Mouse (Mus musculus) lung, adult 2 months (tissue): ENCODE measurements around the gene Fgf15. TPM values are rescaled to one million over a fixed set of nuclear protein-coding genes. Genes with fewer than 3 reads are reported as not detected.
"Not testable (repeated sequence)": the region's sequence is repeated elsewhere in the genome, so short reads cannot be mapped to it uniquely, and the experiment has no call there.

Source experiments
- DNase-seq: peaks from one replicate; pipeline ENCODE4 v3.0.0; 2022
- H3K4me1 ChIP-seq: fragments of 200-500 bp; 2 replicates; pipeline ENCODE4 v1.6.1; 2011; ENCODE audit warnings: low read length; ENCODE audit not compliant: control insufficient read depth, insufficient read depth
- H3K4me3 ChIP-seq: fragments of 200-500 bp; replicated peaks from 2 replicates; pipeline ENCODE3; 2011; ENCODE audit warnings: low read depth, mild to moderate bottlenecking, control low read depth, low read length; ENCODE audit errors: extremely low read depth
- CTCF ChIP-seq: fragments of 200-500 bp; IDR thresholded peaks from 2 replicates; pipeline ENCODE4 v1.5.1; 2011; ENCODE audit warnings: mild to moderate bottlenecking, low read length, control low read depth; ENCODE audit not compliant: insufficient read depth
- POLR2A ChIP-seq: fragments of 200-500 bp; IDR thresholded peaks from 2 replicates; pipeline ENCODE4 v1.6.1; 2011; ENCODE audit warnings: low read depth, mild to moderate bottlenecking, control low read depth, low read length, borderline replicate concordance; ENCODE audit errors: extremely low read depth
- WGBS: fragments of 180-500 bp; shearing (Covaris S2); methylation state at CpG from one replicate; pipeline ENCODE4 v1.1.7; 2018; 5-methylcytosine and 5-hydroxymethylcytosine counted together
- polyA plus RNA-seq: library from polyadenylated mRNA; depleted of rRNA; stranded (reverse); fragments of >200 nt; gene quantifications from 2 replicates; pipeline ENCODE4 v1.2.3, GENCODE M21; 2012

Fgf15 gene
- polyA plus RNA-seq, 1 experiment = not detected

DNA sequence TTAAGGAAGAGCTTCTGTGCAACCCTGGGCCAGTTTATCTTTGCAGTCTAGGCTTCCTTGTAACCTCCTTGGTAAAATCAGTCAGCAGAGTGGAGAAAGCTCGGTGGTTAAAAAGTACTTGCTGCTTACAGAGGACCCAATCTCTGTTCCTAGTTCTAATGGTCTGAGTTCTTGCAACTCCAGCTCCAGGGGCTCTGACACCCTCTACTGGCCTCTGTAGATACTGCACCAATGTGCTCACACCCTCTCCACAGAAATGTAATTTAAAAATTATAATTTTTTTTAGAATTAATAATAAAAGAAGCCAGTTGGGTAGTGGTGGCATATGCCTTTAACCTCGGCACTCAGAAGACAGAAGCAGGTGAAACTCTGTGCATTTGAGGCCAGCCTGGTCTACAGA lies 8.7 kb upstream of the Fgf15 start:
- TF ChIP-seq POLR2A = no peak
- TF ChIP-seq CTCF = no peak
- H3K4me3 ChIP-seq = no peak overlapping the region
- DNase-seq = no peak
- 82% methylated on average over 2 of the region's 2 CpGs for WGBS
- H3K4me1 ChIP-seq = no peaks in the 10 kb centered on the region

DNA sequence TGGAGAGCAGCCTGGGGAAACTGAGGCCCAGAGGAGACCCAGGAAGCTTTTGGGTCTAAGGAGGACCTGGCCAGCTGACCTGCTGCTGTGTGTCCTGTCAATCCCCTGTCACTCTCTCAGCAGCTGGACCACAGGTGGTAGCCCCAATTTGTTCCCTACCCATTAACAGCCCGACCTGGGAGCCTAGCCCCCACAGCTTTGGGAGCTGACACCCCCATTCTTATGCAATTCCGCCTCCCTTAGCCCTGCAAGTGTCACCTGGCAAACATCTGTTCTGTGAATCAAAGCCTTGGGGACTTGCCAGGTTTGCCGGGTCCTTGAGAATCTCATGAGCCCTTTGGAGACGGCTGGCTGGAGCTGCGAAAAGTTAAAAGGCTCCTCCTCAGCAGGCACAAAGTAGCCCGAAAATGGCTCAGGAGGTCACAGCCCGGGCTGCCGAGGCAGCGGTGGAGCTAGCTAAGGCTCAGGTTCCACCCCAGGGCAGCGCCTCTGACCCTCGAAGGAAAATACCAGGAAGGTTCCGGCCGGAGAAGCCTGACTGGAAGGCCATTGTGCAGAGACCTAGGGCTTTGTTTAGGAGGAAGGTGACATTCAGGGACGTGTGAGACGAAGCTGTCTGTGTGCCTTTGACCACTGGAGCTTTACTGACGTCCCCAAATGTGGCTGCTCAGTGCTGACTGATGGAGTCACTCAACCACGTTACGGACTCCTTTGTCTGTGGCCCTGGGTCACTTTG lies 7.6 kb upstream of the Fgf15 start:
- WGBS = 11% methylated on average over 18 of the region's 18 CpGs
- DNase-seq = peak; percentile 25

DNA sequence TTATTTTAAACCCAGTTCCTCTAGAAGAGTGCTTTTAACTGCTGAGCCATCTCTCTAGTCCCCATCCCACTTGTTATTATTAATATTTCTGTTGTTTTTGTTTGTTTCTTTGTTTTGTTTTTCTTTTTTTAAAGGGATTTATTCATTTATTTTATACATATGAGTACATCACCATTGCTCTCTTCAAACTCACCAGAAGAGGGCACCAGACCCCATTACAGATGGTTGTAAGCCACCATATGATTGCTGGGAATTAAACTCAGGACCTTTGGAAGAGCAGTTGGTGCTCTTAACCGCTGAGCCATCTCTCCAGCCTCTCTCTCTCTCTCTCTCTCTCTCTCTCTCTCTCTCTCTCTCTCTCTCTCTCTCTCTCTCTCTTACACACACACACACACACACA lies 5.7 kb upstream of the Fgf15 start:
- not testable (repeated sequence) for DNase-seq, H3K4me3 ChIP-seq, H3K4me1 ChIP-seq
- WGBS = 92% methylated on average over 1 of the region's 1 CpGs

More for the DNA sequence above, 7.6 kb upstream of the Fgf15 start:
- TF ChIP-seq CTCF (no peak), POLR2A (no peak)
- Histone ChIP-seq H3K4me3 (no peak overlapping the region), H3K4me1 (no peaks in the 10 kb centered on the region)

DNA sequence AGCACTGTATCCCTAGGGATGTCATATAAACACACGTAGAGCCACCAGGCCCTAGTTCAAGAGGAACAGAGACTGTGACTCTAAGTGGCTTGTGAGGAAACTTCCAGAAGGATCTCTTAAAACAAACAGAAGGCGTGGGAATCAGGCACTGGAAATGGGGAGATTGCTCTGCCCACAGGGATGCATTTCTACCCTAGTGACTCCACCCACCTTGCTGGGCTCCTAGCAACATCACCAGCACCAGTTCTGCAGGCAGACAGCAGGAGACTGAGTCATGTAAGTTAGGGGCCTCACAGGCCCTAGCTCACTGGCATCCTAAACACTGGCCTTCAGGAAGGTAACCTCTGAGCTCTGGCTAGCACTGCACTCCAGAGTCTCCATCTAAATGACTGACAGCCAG lies 4.5 kb upstream of the Fgf15 start:
- Histone ChIP-seq H3K4me1 (peaks cover 5% of the 10 kb centered on the region), H3K4me3 (no peak overlapping the region)
- 70% methylated on average over 2 of the region's 2 CpGs for WGBS
- TF ChIP-seq CTCF (no peak), POLR2A (no peak)
- no peak for DNase-seq

DNA sequence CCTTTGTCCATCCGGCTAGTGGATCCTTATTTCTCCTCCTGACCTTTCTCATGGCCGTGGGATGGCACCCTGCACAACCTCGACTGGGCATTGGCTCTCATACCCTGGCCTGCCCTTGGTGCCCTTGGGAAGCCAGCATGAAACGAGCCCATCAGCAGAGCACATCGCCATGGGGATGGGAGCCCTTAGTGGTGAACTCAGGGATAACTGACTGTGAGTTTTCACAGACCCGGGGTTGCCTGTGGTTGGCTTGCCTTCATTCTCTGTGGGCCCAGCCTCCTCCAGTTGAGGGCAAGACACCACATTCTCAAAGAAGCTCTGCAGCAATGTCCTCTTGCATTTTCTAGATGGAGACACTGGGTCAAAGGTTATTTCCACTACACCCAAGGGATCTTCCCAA lies 4.0 kb upstream of the Fgf15 start:
- Histone ChIP-seq H3K4me1 (peaks cover 6% of the 10 kb centered on the region), H3K4me3 (no peak overlapping the region)
- no peak for DNase-seq
- no peak for TF ChIP-seq CTCF
- TF ChIP-seq POLR2A = no peak
- 47% methylated on average over 6 of the region's 6 CpGs for WGBS

DNA sequence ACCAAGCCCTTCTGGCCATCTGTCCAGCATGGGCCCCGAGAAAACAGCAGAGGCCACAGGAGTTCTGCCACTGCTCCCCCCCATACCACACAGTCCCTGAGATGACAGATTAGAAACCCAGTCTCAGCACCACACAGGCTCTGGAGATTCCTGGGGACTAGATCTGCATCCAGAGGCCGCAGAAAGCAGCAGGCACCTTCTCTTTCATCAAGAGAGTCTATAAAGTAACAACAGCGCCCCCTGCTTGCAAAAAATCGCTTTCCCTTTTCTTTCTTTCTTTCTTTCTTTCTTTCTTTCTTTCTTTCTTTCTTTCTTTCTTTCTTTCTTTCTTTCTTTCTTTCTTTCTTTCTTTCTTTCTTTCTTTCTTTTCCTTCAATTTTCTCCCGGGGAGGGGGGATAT lies 2.1 kb upstream of the Fgf15 start:
- no peak overlapping the region for H3K4me3 ChIP-seq
- peaks cover 6% of the 10 kb centered on the region for H3K4me1 ChIP-seq
- peak; percentile 16 for DNase-seq
- TF ChIP-seq POLR2A (no peak), CTCF (no peak)
- WGBS = 8% methylated on average over 5 of the region's 5 CpGs

DNA sequence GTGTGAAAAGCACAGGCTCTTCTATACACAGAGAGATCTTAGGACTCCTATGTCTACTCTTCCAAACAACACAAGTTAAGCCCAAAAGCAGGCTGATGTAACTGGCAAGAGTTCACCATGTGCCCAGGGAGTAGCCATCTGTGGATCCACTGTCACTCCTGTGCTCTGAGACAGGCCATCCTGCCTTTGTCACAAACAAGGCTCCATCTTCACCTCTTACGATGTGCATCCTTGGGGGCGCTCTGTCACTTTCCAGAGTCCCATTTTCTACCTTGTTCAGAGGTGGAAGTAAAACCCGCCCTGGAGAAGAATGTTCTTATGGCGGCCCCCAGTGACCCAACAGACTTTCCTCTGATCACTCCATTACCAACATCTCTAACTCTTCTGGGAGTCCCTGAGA lies 1.6 kb upstream of the Fgf15 start:
- 10% methylated on average over 4 of the region's 4 CpGs for WGBS
- DNase-seq = no peak
- Histone ChIP-seq H3K4me1 (peaks cover 6% of the 10 kb centered on the region), H3K4me3 (no peak overlapping the region)
- no peak for TF ChIP-seq POLR2A
- no peak for TF ChIP-seq CTCF

DNA sequence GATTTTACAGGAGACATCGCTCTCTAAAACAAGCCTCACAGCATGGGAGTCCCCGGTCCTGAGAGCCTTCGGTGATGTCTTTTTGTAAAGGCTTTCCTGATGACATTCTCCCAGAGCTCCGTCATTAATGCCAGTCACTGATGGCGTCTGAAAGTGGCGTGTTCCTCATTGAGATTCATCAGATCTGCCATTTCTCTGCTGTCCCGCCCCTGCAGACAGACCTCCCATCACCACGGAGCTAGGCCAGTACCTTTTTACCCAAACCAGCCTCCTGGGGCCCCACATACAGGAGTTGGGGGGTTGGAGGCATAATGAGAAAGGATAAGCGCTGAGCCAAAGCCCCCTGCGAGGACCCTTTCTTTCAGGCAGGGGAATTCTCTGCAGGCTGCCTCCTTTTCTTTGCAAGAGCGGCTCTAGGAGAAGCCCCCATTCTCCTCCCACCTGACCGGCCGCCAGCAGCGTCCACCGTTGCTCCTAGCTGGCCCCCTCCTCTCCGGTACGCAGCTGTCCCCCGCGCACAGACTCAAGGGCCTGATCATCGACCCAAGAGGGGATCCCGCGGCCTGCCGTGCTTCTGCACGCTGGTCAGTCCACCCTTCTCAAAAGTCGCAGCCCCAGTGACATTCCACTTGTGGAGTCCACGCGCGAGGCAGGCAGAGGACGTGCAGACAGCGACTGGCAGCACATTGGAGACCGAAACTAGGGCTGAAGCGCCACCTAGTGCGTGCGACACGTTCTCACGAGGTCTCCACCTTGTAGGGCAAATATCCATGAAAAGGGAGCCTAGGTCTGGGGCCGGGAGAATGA lies 823 bp upstream of the Fgf15 start:
- 1% methylated on average over 37 of the region's 37 CpGs for WGBS
- peak; percentile 72 for DNase-seq
- TF ChIP-seq POLR2A = no peak
- peak; percentile 89 for TF ChIP-seq CTCF
- H3K4me3 ChIP-seq = peak overlapping the region; percentile 35
- peaks cover 6% of the 10 kb centered on the region for H3K4me1 ChIP-seq

DNA sequence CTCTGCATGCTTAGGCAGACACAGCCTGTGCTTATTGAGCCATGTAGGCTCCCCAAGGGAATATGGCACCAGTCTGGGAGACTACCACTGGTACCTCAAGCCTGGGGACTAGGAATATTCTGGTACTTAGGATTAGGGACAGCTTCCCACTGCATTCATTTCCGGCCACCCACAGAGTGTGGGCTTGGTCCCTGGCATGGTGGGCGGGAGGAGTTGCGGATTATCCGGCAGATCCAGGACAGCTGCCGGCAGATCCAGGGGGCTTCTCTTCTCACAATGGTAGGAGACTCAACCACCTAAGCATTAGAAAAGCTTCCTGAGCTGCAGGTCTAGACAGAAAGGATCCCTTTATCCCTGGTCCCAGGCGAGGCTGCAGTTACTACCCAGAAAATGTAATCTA lies 2.2 kb downstream of the Fgf15 start:
- H3K4me1 ChIP-seq = peaks cover 6% of the 10 kb centered on the region
- H3K4me3 ChIP-seq = no peak overlapping the region
- TF ChIP-seq CTCF = no peak
- TF ChIP-seq POLR2A = no peak
- 78% methylated on average over 6 of the region's 6 CpGs for WGBS
- DNase-seq = no peak

DNA sequence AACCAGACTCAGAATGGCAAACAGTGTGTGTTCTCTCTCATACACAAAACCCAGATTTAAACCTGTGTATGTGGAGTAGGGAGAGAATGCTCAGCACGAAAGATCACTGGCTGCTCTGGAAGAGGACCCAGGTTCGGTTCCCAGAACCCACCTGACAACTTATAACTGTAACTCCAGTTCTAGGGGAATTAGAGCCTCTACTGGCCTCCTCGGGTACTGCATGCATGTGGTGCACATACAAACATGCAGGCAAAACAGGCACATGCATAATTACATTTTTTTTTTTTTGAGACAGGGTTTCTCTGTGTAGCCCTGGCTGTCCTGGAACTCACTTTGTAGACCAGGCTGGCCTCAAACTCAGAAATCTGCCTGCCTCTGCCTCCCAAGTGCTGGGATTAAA lies 9.2 kb downstream of the Fgf15 start:
- not testable (repeated sequence) for DNase-seq, H3K4me3 ChIP-seq, H3K4me1 ChIP-seq
- WGBS = 89% methylated on average over 3 of the region's 3 CpGs
